Mouse (Mus musculus): ENCODE data around the gene Grip2. TPM values are rescaled to one million over a fixed set of nuclear protein-coding genes. Genes with fewer than 3 reads are reported as not detected.

The Grip2 gene
- polyA plus RNA-seq, 1 experiment, result not detected

DNA sequence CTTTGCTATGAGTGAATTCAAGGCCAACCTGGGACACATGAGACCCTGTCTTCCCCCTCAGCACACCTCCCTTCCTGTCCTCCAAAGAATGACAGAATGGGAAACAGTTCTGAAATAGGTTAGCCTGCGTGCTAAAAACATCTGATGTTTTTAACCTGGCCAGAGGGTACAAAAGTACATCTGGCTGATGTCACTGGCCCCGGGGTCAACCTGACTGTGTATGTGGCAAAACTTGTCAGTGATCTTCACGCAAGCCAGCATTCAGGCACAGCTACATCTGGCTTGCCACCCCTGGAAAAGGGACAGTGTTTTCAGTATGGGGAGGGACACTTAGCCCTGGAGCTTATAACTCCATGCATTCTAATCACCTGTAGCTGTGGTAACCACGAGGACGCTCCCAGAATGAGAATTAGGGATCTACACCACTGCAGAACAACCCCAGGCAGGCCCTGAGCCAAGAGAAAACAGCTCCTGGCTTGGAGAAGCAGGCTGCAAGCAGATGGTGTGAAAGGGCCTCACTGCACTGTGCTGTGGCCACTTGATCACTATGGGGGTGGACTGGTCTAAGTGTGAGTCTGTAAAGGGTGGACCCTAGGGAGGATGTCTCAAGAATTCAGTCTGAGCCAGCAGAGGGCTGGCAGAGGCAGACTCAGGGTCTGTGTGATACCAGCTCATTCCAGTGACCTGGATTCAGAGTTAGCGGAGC is 107.9 kb downstream of the Grip2 start:
- 84% methylated on average over 6 of the region's 6 CpGs for WGBS
- Histone ChIP-seq H3K4me3 (replicated peaks; ENCODE audit: control insufficient read depth, low read depth, low read length) (no peak overlapping the region), H3K27ac (ENCODE audit: control insufficient read depth, insufficient read depth, low read depth, low read length, poor library complexity) (no peak overlapping the region), H3K4me1 (ENCODE audit: control insufficient read depth, insufficient read depth, low read length) (peaks cover 5% of the 10 kb centered on the region)
- TF ChIP-seq POLR2A (IDR thresholded peaks at IDR 0.05; ENCODE audit: borderline replicate concordance, control insufficient read depth, low read depth, low read length) (no peak), CTCF (IDR thresholded peaks at IDR 0.05; ENCODE audit: control insufficient read depth, insufficient read depth, low read length) (no peak)

DNA sequence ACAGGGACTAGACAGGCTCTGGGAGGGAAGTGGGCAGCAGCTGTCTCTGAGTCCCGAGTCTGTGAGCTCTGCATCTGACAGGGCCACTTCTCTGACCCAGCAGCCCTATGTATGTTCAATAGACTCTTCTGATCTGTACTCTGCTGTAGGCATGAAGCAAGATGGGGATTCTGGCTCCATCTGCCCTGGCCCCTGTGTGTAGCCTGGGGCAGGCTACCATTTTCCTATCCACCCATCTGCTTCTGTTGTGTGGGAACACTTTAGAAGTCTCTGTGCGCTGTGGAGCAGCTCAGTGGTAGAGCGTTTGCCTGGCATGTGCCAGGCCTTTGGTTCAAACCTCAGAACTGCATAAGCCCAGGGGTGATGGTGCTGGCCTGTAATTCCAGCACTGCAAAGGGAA is 108.4 kb downstream of the Grip2 start:
- Histone ChIP-seq H3K4me1 (ENCODE audit: control insufficient read depth, insufficient read depth, low read length) (peaks cover 5% of the 10 kb centered on the region), H3K27ac (ENCODE audit: control insufficient read depth, insufficient read depth, low read depth, low read length, poor library complexity) (no peak overlapping the region), H3K4me3 (replicated peaks; ENCODE audit: control insufficient read depth, low read depth, low read length) (no peak overlapping the region)
- 66% methylated on average over 3 of the region's 3 CpGs for WGBS
- TF ChIP-seq CTCF (IDR thresholded peaks at IDR 0.05; ENCODE audit: control insufficient read depth, insufficient read depth, low read length), result no peak
- TF ChIP-seq POLR2A (IDR thresholded peaks at IDR 0.05; ENCODE audit: borderline replicate concordance, control insufficient read depth, low read depth, low read length), result no peak

DNA sequence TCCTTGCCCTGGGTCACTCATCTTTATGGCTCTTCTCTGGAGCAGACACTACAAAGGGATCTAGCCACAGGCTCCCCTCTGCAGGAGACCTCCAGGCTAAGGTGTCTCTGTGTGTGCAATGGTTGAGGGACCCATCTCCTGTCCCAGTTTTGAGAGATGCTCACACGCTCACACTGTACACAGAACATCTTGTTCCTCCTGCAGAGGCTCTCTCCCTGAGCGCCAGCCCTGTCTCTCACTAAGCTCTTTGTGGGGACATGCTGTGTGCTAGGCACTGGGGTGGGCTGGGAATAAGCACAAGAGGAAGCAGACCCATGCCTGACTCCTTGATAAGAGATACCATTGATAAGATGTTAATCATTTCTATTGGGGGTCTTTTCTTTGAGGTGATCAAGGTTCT is 109.0 kb downstream of the Grip2 start:
- Histone ChIP-seq H3K4me3 (replicated peaks; ENCODE audit: control insufficient read depth, low read depth, low read length) (no peak overlapping the region), H3K27ac (ENCODE audit: control insufficient read depth, insufficient read depth, low read depth, low read length, poor library complexity) (no peak overlapping the region), H3K4me1 (ENCODE audit: control insufficient read depth, insufficient read depth, low read length) (peaks cover 5% of the 10 kb centered on the region)
- no peak for TF ChIP-seq CTCF (IDR thresholded peaks at IDR 0.05; ENCODE audit: control insufficient read depth, insufficient read depth, low read length)
- no peak for TF ChIP-seq POLR2A (IDR thresholded peaks at IDR 0.05; ENCODE audit: borderline replicate concordance, control insufficient read depth, low read depth, low read length)
- 79% methylated on average over 2 of the region's 2 CpGs for WGBS

DNA sequence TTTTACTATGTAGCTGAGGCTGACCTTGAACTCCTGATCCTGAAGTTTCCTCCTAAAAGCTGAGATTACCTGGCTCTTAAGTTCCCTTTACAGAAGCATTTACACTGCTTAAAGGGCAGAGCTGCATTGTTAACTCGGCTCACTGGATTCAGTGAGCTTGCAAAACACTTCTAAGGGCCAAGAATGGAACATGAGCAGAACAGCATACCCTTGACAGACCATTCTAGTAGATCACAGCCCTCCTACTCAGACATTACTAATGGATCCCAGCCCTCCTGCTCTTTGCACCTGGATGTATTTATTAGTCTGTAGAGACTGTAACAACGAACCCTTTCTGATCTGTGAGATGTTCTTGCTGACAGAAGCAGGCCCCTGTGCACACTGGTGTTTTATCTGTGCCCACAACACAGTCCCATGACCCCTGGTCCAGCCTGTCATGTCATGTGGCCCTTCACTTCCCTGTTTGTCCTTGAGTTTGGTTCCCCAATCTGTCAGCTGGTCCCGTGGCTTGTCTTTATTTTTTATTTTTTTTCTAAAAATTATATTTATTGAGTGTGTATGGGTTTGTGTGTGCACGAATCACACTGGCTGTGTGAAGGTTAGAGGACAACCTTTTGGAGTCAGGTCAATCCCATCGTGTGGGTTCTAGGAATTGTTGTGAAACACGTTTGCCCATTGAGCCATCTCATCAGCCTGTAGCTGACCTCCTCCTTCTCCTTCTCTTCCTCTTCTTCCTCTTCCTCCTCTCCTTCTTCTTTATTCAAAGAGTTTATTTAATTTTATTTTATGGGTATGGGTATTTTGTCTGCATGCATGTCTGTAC is 110.9 kb downstream of the Grip2 start:
- 24% methylated on average over 6 of the region's 6 CpGs for WGBS
- peaks cover 14% of the 10 kb centered on the region for H3K4me1 ChIP-seq (ENCODE audit: control insufficient read depth, insufficient read depth, low read length)
- no peak for TF ChIP-seq CTCF (IDR thresholded peaks at IDR 0.05; ENCODE audit: control insufficient read depth, insufficient read depth, low read length)
- no peak for TF ChIP-seq POLR2A (IDR thresholded peaks at IDR 0.05; ENCODE audit: borderline replicate concordance, control insufficient read depth, low read depth, low read length)

DNA sequence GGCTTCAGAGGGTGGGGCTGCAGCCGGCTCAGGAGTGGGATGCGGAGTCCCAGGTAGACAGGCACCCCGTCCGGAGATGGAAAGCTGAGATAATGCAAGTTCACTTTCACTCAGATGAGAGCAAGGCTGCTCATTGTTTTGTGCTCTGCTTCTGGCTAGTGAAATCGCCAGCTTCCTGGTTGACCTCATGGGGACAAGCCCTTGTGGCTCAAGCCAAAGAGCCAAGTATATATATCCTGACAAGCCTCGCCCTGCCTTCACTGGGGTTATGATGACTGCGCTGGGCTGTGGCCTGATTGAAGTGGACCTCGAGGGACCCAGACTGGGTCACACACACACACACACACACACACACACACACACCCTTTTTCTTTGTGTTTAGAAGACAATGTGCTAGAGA is 112.0 kb downstream of the Grip2 start:
- Histone ChIP-seq H3K27ac (ENCODE audit: control insufficient read depth, insufficient read depth, low read depth, low read length, poor library complexity) (no peak overlapping the region), H3K4me3 (replicated peaks; ENCODE audit: control insufficient read depth, low read depth, low read length) (no peak overlapping the region), H3K4me1 (ENCODE audit: control insufficient read depth, insufficient read depth, low read length) (peaks cover 14% of the 10 kb centered on the region)
- no peak for TF ChIP-seq POLR2A (IDR thresholded peaks at IDR 0.05; ENCODE audit: borderline replicate concordance, control insufficient read depth, low read depth, low read length)
- TF ChIP-seq CTCF (IDR thresholded peaks at IDR 0.05; ENCODE audit: control insufficient read depth, insufficient read depth, low read length), result no peak
- WGBS, result 78% methylated on average over 8 of the region's 8 CpGs

More for the DNA sequence above, 110.9 kb downstream of the Grip2 start:
- Histone ChIP-seq H3K4me3 (replicated peaks; ENCODE audit: control insufficient read depth, low read depth, low read length) (no peak overlapping the region), H3K27ac (ENCODE audit: control insufficient read depth, insufficient read depth, low read depth, low read length, poor library complexity) (peak overlapping the region; percentile 8; the same call in 1 of the 2 replicates)

DNA sequence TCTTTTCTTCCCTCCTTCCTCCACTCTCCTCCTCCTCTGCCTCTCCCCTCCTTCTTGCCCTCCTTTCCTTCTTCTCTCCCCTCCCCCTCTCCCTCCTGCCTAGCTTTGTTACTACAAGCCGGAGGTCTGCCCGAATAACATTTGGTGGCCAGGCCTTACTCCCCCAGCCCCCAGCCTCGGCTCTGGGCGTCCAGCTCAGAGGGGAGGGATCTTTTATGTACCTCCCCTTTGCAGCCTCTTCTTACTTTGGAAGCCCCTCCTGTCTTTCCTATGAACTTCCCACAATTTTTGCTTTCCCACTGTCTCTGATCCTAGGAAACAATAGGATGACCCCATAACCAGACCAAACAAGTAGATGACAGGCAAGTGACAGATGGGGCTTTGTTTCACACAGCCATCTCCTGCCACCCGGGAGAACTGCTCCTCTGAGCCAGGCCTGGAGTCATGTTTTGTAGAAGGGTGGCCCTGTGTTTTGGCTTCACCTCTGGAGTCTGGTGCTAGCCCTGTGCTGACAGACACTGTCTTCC is 113.6 kb downstream of the Grip2 start:
- no peak overlapping the region for H3K4me3 ChIP-seq (replicated peaks; ENCODE audit: control insufficient read depth, low read depth, low read length)
- H3K27ac ChIP-seq (ENCODE audit: control insufficient read depth, insufficient read depth, low read depth, low read length, poor library complexity), result peak overlapping the region; percentile 90
- 23% methylated on average over 5 of the region's 5 CpGs for WGBS
- peaks cover 14% of the 10 kb centered on the region for H3K4me1 ChIP-seq (ENCODE audit: control insufficient read depth, insufficient read depth, low read length)
- TF ChIP-seq POLR2A (IDR thresholded peaks at IDR 0.05; ENCODE audit: borderline replicate concordance, control insufficient read depth, low read depth, low read length) (no peak), CTCF (IDR thresholded peaks at IDR 0.05; ENCODE audit: control insufficient read depth, insufficient read depth, low read length) (no peak)

DNA sequence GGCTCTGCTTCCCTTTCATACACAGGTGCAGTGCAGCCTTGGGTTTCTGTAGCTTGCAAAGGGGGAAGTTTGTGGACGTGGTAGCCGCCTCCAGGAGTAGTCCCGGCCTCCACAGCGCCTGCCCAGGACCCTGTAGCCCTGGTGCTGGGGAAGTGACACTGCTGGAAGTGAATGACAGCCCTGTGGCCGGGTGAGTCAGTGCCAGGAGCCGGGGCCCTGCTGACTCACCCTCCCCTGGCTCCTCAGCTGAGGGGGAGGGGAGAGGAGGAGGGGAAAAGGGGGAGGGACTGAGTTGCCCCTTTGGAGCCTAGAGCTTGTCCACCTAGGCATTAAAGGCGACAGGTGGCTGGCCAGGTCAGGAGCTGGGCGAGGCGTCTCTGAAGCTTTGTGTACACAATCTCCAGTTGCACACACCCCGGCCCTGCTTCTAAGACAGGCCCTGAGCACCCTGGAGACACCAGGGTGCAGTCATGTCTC is 114.2 kb downstream of the Grip2 start:
- H3K4me3 ChIP-seq (replicated peaks; ENCODE audit: control insufficient read depth, low read depth, low read length), result no peak overlapping the region
- H3K4me1 ChIP-seq (ENCODE audit: control insufficient read depth, insufficient read depth, low read length), result peaks cover 14% of the 10 kb centered on the region
- peak overlapping the region; percentile 90 for H3K27ac ChIP-seq (ENCODE audit: control insufficient read depth, insufficient read depth, low read depth, low read length, poor library complexity)
- 13% methylated on average over 10 of the region's 10 CpGs for WGBS
- no peak for TF ChIP-seq CTCF (IDR thresholded peaks at IDR 0.05; ENCODE audit: control insufficient read depth, insufficient read depth, low read length)
- peak; percentile 17; the same call in 1 of the 2 replicates for TF ChIP-seq POLR2A (IDR thresholded peaks at IDR 0.05; ENCODE audit: borderline replicate concordance, control insufficient read depth, low read depth, low read length)

All from bone marrow, adult 2 months (tissue).